23 mouse cellular contexts compared by ENCODE assay signal in genomic region chr15:81102274-81102879, GRCm38 (mm10).
DNase-seq lines count a peak whose midpoint lies in the region; ATAC-seq and TF ChIP-seq lines count a peak whose summit lies in the region.
"Had no signal": no experiment of that assay in that cellular context is flagged by ENCODE, and none has a peak within 500 bp of the region (broad histone marks: within the 10 kb centered on the region; RNA-seq: fewer than 3 reads in every experiment).

No protein-coding gene starts in this region.

- TF ChIP-seq CTCF in layer of hippocampus, adult 2 months (conservative IDR thresholded peaks at IDR 0.05) = no peak; the same call in 1 of the 2 replicates
- no peak for TF ChIP-seq CTCF in bone marrow macrophage, adult 2 months (IDR thresholded peaks at IDR 0.05; ENCODE audit: low read depth, low read length)
- no peak for TF ChIP-seq CTCF in stomach, postnatal 0 days (IDR thresholded peaks at IDR 0.05; ENCODE audit: low read depth)

- peaks cover 97% of the 10 kb centered on the region for H3K79me2 ChIP-seq in macrophage (ENCODE audit: inconsistent target)

- TF ChIP-seq POLR2A in bone marrow macrophage, adult 2 months (IDR thresholded peaks at IDR 0.05; ENCODE audit: borderline replicate concordance, low read depth, low read length) = no peak

- peak overlapping the region; percentile 60 for H3K4me3 ChIP-seq in layer of hippocampus, adult 2 months
- H3K4me3 ChIP-seq in bone marrow macrophage, adult 2 months (ENCODE audit: insufficient read depth, low read length) = no peak overlapping the region
- no peak overlapping the region for H3K4me3 ChIP-seq in macrophage (ENCODE audit: inconsistent target)
- H3K4me3 ChIP-seq in stomach, postnatal 0 days (ENCODE audit: low read depth, low read length) = no peak overlapping the region
- no peak overlapping the region for H3K4me3 ChIP-seq in intestine, embryonic 15.5 days (replicated peaks)
- H3K4me3 ChIP-seq: embryonic facial prominence, embryonic 13.5 days; erythroblast, embryonic 14.5 days; forebrain, embryonic 10.5 days; gastrocnemius, adult 2 months; heart, embryonic 13.5 days; hindbrain, embryonic 13.5 days had no signal

- 0 out of 2 replicates have a peak overlapping the region, but pooled peaks have one; percentile 9 for H3K4me2 ChIP-seq in stomach, postnatal 0 days (replicated peaks; ENCODE audit: low read depth)
- H3K4me2 ChIP-seq in intestine, embryonic 15.5 days (replicated peaks) = no peak overlapping the region
- H3K4me2 ChIP-seq: embryonic facial prominence, embryonic 13.5 days; heart, embryonic 13.5 days; hindbrain, embryonic 13.5 days had no signal

- no peak overlapping the region for H3K9ac ChIP-seq in stomach, postnatal 0 days (ENCODE audit: low read length)
- no peak overlapping the region for H3K9ac ChIP-seq in intestine, embryonic 15.5 days
- H3K9ac ChIP-seq: embryonic facial prominence, embryonic 13.5 days; heart, embryonic 13.5 days; hindbrain, embryonic 13.5 days had no signal

- 95% methylated on average over 13 of the region's 13 CpGs for WGBS in macrophage (ENCODE audit: missing documents)
- 60% methylated on average over 13 of the region's 13 CpGs for WGBS in stomach, postnatal 0 days
- 65% methylated on average over 13 of the region's 13 CpGs for WGBS in intestine, embryonic 15.5 days

- no peaks in the 10 kb centered on the region; the same call in 1 of the 2 replicates for H3K36me3 ChIP-seq in macrophage (ENCODE audit: inconsistent target)
- H3K36me3 ChIP-seq in stomach, postnatal 0 days (ENCODE audit: control insufficient read depth, insufficient read depth, low read length) = no peaks in the 10 kb centered on the region
- H3K36me3 ChIP-seq in intestine, embryonic 15.5 days = no peaks in the 10 kb centered on the region
- H3K36me3 ChIP-seq: embryonic facial prominence, embryonic 13.5 days; forebrain, embryonic 10.5 days; G1E; heart, embryonic 13.5 days; hindbrain, embryonic 13.5 days had no signal

- no peak for ATAC-seq in stomach, postnatal 0 days (ENCODE audit: low FRiP score, low TSS enrichment)
- ATAC-seq in intestine, embryonic 15.5 days = no peak
- ATAC-seq: CD4-positive, CD25-positive, alpha-beta regulatory T cell, adult 4 months; hindbrain, postnatal 0 days had no signal

- no peaks in the 10 kb centered on the region for H3K27me3 ChIP-seq in stomach, postnatal 0 days (ENCODE audit: control insufficient read depth, insufficient read depth, low read length)
- no peaks in the 10 kb centered on the region for H3K27me3 ChIP-seq in intestine, embryonic 15.5 days (replicated peaks)
- H3K27me3 ChIP-seq: embryonic facial prominence, embryonic 13.5 days; heart, embryonic 13.5 days; hindbrain, embryonic 13.5 days had no signal

- no peaks in the 10 kb centered on the region for H3K9me3 ChIP-seq in stomach, postnatal 0 days (ENCODE audit: control insufficient read depth, low read length)
- H3K9me3 ChIP-seq in intestine, embryonic 15.5 days = no peaks in the 10 kb centered on the region
- H3K9me3 ChIP-seq: embryonic facial prominence, embryonic 13.5 days; forebrain, embryonic 10.5 days; G1E; heart, embryonic 13.5 days; hindbrain, embryonic 13.5 days had no signal

- DNase-seq in layer of hippocampus, adult 2 months (ENCODE audit: low spot score in 2 of 2) = no peak
- DNase-seq in layer of hippocampus, postnatal 14 days (ENCODE audit: low spot score in 2 of 2) = no peak
- no peak for DNase-seq in stomach, postnatal 0 days (ENCODE audit: low spot score)
- no peak for DNase-seq in right cerebral cortex, postnatal 14 days
- DNase-seq: adrenal gland, postnatal 10 days; cerebellum, adult 2 months; cerebellum, postnatal 10 days; embryo, embryonic 11 days; gastrocnemius, adult 2 months; gastrocnemius, postnatal 25 days; heart, postnatal 4 days; kidney, adult 18-20 months had no signal

- no peak for TF ChIP-seq EP300 in stomach, postnatal 0 days (optimal IDR thresholded peaks at IDR 0.05)

- peak overlapping the region; percentile 92 for H3K27ac ChIP-seq in layer of hippocampus, adult 2 months
- H3K27ac ChIP-seq in bone marrow macrophage, adult 2 months (ENCODE audit: insufficient read depth, low read depth, low read length) = peak overlapping the region; percentile 87
- H3K27ac ChIP-seq in macrophage = peak overlapping the region; percentile 70
- no peak overlapping the region for H3K27ac ChIP-seq in stomach, postnatal 0 days (replicated peaks)
- H3K27ac ChIP-seq in intestine, embryonic 15.5 days = no peak overlapping the region
- H3K27ac ChIP-seq: embryonic facial prominence, embryonic 13.5 days; forebrain, embryonic 10.5 days; gastrocnemius, adult 2 months; heart, embryonic 13.5 days; hindbrain, embryonic 13.5 days; hindbrain, postnatal 0 days had no signal

- H3K4me1 ChIP-seq in bone marrow macrophage, adult 2 months (ENCODE audit: control insufficient read depth, insufficient read depth, low read length) = peaks cover 67% of the 10 kb centered on the region
- H3K4me1 ChIP-seq in stomach, postnatal 0 days (replicated peaks; ENCODE audit: control insufficient read depth, insufficient read depth) = no peaks in the 10 kb centered on the region
- peaks cover 28% of the 10 kb centered on the region for H3K4me1 ChIP-seq in intestine, embryonic 15.5 days (replicated peaks)

Comparison
In these comparisons a context has a peak if more than half of its experiments do, and no peak if none do; other contexts are left out.
1. H3K27ac ChIP-seq: peak in layer of hippocampus, adult 2 months (single experiment), bone marrow macrophage, adult 2 months (single experiment) and macrophage (single experiment); none in stomach, postnatal 0 days (single experiment) and intestine, embryonic 15.5 days (single experiment).